Mouse (Mus musculus): ENCODE data around the gene Ptprn2. TPM values are rescaled to one million over a fixed set of nuclear protein-coding genes. Genes with fewer than 3 reads are reported as not detected.

The Ptprn2 gene
- total and polyA plus RNA-seq, 3 experiments = 0.17 TPM; not detected in 2

- H3K36me3 ChIP-seq (replicated peaks in 1 of 2; ENCODE audit: control insufficient read depth in 1 of 2, insufficient read depth in 1 of 2, low read length in 1 of 2) = no peaks in the 10 kb centered on the region
- in situ Hi-C loops (cut with MboI; ENCODE audit: low pct_ligation_motif_present, low pct_unique_long_range_greater_than_20kb, low sequenced_read_pairs) (no loop called here), dilution Hi-C loops (cut with MboI; ENCODE audit: extremely low pct_ligation_motif_present, extremely low pct_unique_long_range_greater_than_20kb, low sequenced_read_pairs) (no loop called here)
- no peaks in the 10 kb centered on the region for H3K79me2 ChIP-seq (replicated peaks; ENCODE audit: control insufficient read depth, extremely low read depth, insufficient read depth, poor library complexity, severe bottlenecking)
- no peaks in the 10 kb centered on the region for H3K9me3 ChIP-seq (replicated peaks; ENCODE audit: low read length)
- H3K4me1 ChIP-seq (ENCODE audit: control insufficient read depth in 1 of 2, insufficient read depth in 2 of 2) = peaks cover 0 to 3% of the 10 kb centered on the region in 2 experiments; a peak in 1 of 4 replicates
- no peak for TF ChIP-seq UBTF (IDR thresholded peaks at IDR 0.05; ENCODE audit: low read depth, low read length)
- TF ChIP-seq BHLHE40 (IDR thresholded peaks at IDR 0.05; ENCODE audit: low read depth, low read length) = no peak
- TF ChIP-seq GABPA (IDR thresholded peaks at IDR 0.05; ENCODE audit: insufficient replicate concordance, low read depth, low read length) = no peak
- no peak for TF ChIP-seq MAZ (IDR thresholded peaks at IDR 0.05; ENCODE audit: low read depth, low read length)
- TF ChIP-seq ZNF384 (IDR thresholded peaks at IDR 0.05; ENCODE audit: low read depth, low read length) = no peak
- no peak for TF ChIP-seq SIN3A (IDR thresholded peaks at IDR 0.05; ENCODE audit: low read length)
- TF ChIP-seq MYC (IDR thresholded peaks at IDR 0.05; ENCODE audit: low read depth, low read length) = no peak
- TF ChIP-seq MAFK (IDR thresholded peaks at IDR 0.05; ENCODE audit: insufficient replicate concordance, low read length) = no peak
- TF ChIP-seq E2F4 (IDR thresholded peaks at IDR 0.05; ENCODE audit: insufficient replicate concordance, low read depth, low read length) = no peak
- no peak for TF ChIP-seq HCFC1 (IDR thresholded peaks at IDR 0.05; ENCODE audit: low read depth, low read length)
- no peak for DNase-seq (ENCODE audit: extremely low read depth)
- no peak overlapping the region for H3K9ac ChIP-seq (ENCODE audit: insufficient read depth, low read depth)
- no peak overlapping the region for H3K4me2 ChIP-seq (ENCODE audit: insufficient read depth, low read depth, poor library complexity, severe bottlenecking)
- H3K27me3 ChIP-seq (replicated peaks) = peaks cover 1% of the 10 kb centered on the region
- H3K4me3 ChIP-seq (replicated peaks in 1 of 3; ENCODE audit: low read depth in 2 of 3, low read length in 2 of 3, poor library complexity in 1 of 3) = no peak overlapping the region
- no peak overlapping the region for H3K27ac ChIP-seq (ENCODE audit: insufficient read depth, low read depth)
Observed at GRCm38 (mm10) chr12:117135205-117135604, 649.7 kb downstream of the Ptprn2 start.

DNA sequence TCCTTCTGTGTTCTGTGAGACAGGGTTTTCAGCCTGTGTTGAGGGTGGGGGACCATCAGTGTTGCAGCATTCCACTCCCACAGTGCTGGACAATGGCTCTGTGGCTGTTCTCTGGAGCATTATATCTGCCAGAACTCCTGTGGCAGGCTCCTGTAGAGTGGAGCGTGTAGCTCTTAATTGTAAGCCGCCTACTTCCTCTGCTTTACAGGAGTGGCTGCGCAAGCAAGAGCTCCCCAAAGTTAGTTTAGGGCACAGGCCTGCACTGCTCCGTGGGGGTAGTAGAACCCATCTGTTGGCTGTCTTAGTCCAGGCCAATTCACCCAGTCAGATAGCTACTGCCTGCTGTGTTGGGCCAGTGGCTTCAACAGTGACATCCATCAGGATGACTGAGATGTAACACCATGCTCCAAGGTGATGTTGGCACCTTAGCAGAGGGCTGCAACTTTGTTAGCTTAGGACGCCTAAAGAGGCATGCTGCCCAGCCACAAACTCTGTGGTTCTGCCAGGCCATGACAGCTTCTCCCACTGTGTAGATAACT is 651.0 kb downstream of the Ptprn2 start:
- Histone ChIP-seq H3K9ac (ENCODE audit: insufficient read depth, low read depth) (no peak overlapping the region), H3K27ac (ENCODE audit: insufficient read depth, low read depth) (no peak overlapping the region), H3K4me3 (replicated peaks in 1 of 3; ENCODE audit: low read depth in 2 of 3, low read length in 2 of 3, poor library complexity in 1 of 3) (no peak overlapping the region), H3K4me2 (ENCODE audit: insufficient read depth, low read depth, poor library complexity, severe bottlenecking) (no peak overlapping the region), H3K4me1 (ENCODE audit: control insufficient read depth in 1 of 2, insufficient read depth in 2 of 2) (peaks cover 0 to 3% of the 10 kb centered on the region in 2 experiments; a peak in 1 of 4 replicates), H3K79me2 (replicated peaks; ENCODE audit: control insufficient read depth, extremely low read depth, insufficient read depth, poor library complexity, severe bottlenecking) (no peaks in the 10 kb centered on the region), H3K9me3 (replicated peaks; ENCODE audit: low read length) (no peaks in the 10 kb centered on the region), H3K36me3 (replicated peaks in 1 of 2; ENCODE audit: control insufficient read depth in 1 of 2, insufficient read depth in 1 of 2, low read length in 1 of 2) (no peaks in the 10 kb centered on the region), H3K27me3 (replicated peaks) (peaks cover 7% of the 10 kb centered on the region)
- dilution Hi-C loops (cut with MboI; ENCODE audit: extremely low pct_ligation_motif_present, extremely low pct_unique_long_range_greater_than_20kb, low sequenced_read_pairs) = no loop called here
- in situ Hi-C loops (cut with MboI; ENCODE audit: low pct_ligation_motif_present, low pct_unique_long_range_greater_than_20kb, low sequenced_read_pairs) = no loop called here
- TF ChIP-seq MEF2A (IDR thresholded peaks at IDR 0.05; ENCODE audit: borderline replicate concordance, low read depth, low read length) (no peak), ZNF384 (IDR thresholded peaks at IDR 0.05; ENCODE audit: low read depth, low read length) (no peak), JUND (conservative IDR thresholded peaks at IDR 0.05; ENCODE audit: low read depth, low read length) (no peak), GABPA (IDR thresholded peaks at IDR 0.05; ENCODE audit: insufficient replicate concordance, low read depth, low read length) (no peak), ZC3H11A (IDR thresholded peaks at IDR 0.05; ENCODE audit: low read depth, low read length) (no peak), PAX5 (IDR thresholded peaks at IDR 0.05; ENCODE audit: low read length) (no peak), MXI1 (IDR thresholded peaks at IDR 0.05; ENCODE audit: low read depth, low read length) (no peak), ETS1 (conservative IDR thresholded peaks at IDR 0.05; ENCODE audit: low read depth, low read length) (no peak), TBP (conservative IDR thresholded peaks at IDR 0.05; ENCODE audit: low read depth, low read length) (no peak), CHD2 (IDR thresholded peaks at IDR 0.05; ENCODE audit: low read length) (no peak), RAD21 (IDR thresholded peaks at IDR 0.05; ENCODE audit: low read depth, low read length) (no peak), POLR2A (IDR thresholded peaks at IDR 0.05; ENCODE audit: low read depth, low read length) (no peak), SMC3 (IDR thresholded peaks at IDR 0.05; ENCODE audit: low read depth, low read length) (no peak), ELF1 (IDR thresholded peaks at IDR 0.05; ENCODE audit: low read depth, low read length) (no peak), POLR2AphosphoS2 (IDR thresholded peaks at IDR 0.05; ENCODE audit: low read depth, low read length) (no peak), ZKSCAN1 (IDR thresholded peaks at IDR 0.05; ENCODE audit: borderline replicate concordance, low read depth, low read length) (no peak), IRF4 (IDR thresholded peaks at IDR 0.05; ENCODE audit: low read depth, low read length) (no peak), NELFE (IDR thresholded peaks at IDR 0.05; ENCODE audit: low read depth, low read length) (no peak), MAZ (IDR thresholded peaks at IDR 0.05; ENCODE audit: low read depth, low read length) (no peak)
- no peak for DNase-seq (ENCODE audit: extremely low read depth)
